Mouse (Mus musculus) G1E (cell line): ENCODE results near the gene Gm10837. TPM values are rescaled to one million over a fixed set of nuclear protein-coding genes. Genes with fewer than 3 reads are reported as not detected.

Experiments used
- ATAC-seq: 2 replicates; pipeline ENCODE4 v1.8.0; 2016; ENCODE audit warnings: mild to moderate bottlenecking; ENCODE audit not compliant: insufficient number of reproducible peaks, poor library complexity, low FRiP score, severe bottlenecking; ENCODE audit errors: extremely low read depth
- DNase-seq: peaks from one replicate; pipeline ENCODE4 v3.0.0; 2012; ENCODE audit warnings: low spot score
- H3K27me3 ChIP-seq: 2 replicates; pipeline ENCODE4 v1.6.1; 2012; ENCODE audit warnings: mild to moderate bottlenecking, low read length, inconsistent platforms; ENCODE audit not compliant: insufficient read depth
- H3K36me3 ChIP-seq: replicated peaks from 2 replicates; pipeline ENCODE3; 2012; ENCODE audit warnings: mild to moderate bottlenecking, inconsistent platforms
- H3K4me1 ChIP-seq: 2 replicates; pipeline ENCODE4 v1.6.1; 2012; ENCODE audit warnings: low read depth, low read length, inconsistent platforms, mixed read lengths; ENCODE audit not compliant: insufficient read depth
- H3K4me3 ChIP-seq: 2 replicates; pipeline ENCODE4 v1.5.1; 2012; ENCODE audit warnings: low read depth, mild to moderate bottlenecking, inconsistent platforms, low read length, moderate library complexity, mixed read lengths
- H3K9me3 ChIP-seq: replicated peaks from 2 replicates; pipeline ENCODE4 v1.6.1; 2012; ENCODE audit warnings: inconsistent platforms
- CTCF ChIP-seq: IDR thresholded peaks from 2 replicates; pipeline ENCODE4 v1.5.1; 2012; ENCODE audit warnings: low read depth, low read length, inconsistent platforms, mixed read lengths
- GATA1 ChIP-seq: IDR thresholded peaks from 2 replicates; pipeline ENCODE4 v1.6.1; 2012; ENCODE audit warnings: borderline replicate concordance, low read length, inconsistent platforms, mixed read lengths
- GATA2 ChIP-seq: IDR thresholded peaks from 2 replicates; pipeline ENCODE4 v1.6.1; 2012; ENCODE audit warnings: low read depth, low read length, inconsistent platforms, borderline replicate concordance
- POLR2AphosphoS5 ChIP-seq: IDR thresholded peaks from 2 replicates; pipeline ENCODE4 v1.6.1; 2012; ENCODE audit warnings: low read depth, low read length, inconsistent platforms; ENCODE audit not compliant: insufficient replicate concordance
- TAL1 ChIP-seq: conservative IDR thresholded peaks from 2 replicates; pipeline ENCODE4 v1.6.1; 2012; ENCODE audit warnings: low read depth, low read length, inconsistent platforms, mixed read lengths
- polyA plus RNA-seq: library from polyadenylated mRNA; stranded (reverse); fragments of >175 nt; gene quantifications from 2 replicates; pipeline ENCODE4 v1.2.3, GENCODE M21; 2012
- total RNA-seq, 2 experiments: library from RNA; stranded (forward) in 1 of 2; stranded (reverse) in 1 of 2; fragments of 200-1000 nt in 1 of 2; fragments of >200 nt in 1 of 2; fragmentation: Nextera tagmentation in 1 of 2; gene quantifications; 2 replicates each; pipeline ENCODE4 v1.2.3; 2014 to 2017

Gene Gm10837
- total and polyA plus RNA-seq, 3 experiments = 0.11 TPM; not detected in 2

DNA sequence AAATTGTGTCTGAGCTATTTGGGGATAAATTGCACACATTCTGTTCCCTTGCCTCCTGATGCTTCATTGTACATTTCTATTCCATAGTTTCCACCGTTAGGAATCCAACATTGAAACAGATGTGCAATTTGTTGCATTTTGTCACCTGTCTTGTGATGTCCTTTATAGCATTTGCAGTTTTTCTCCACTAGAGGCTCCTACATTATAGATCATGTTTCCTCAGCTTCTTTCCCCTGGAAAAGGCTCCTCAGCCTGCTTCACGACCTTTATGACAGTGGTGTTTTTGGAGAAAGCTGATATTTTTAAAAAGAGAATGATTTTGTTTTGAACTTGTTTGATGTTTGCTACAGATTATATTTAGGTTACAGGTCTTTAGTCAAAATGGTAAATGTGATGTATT, 18.7 kb downstream of the Gm10837 start:
- peaks cover 12% of the 10 kb centered on the region; the same call in 1 of the 2 replicates for H3K27me3 ChIP-seq
- ATAC-seq = no peak
- no peak for TF ChIP-seq POLR2AphosphoS5
- TF ChIP-seq CTCF = no peak
- no peak for TF ChIP-seq GATA2
- no peak for TF ChIP-seq GATA1

DNA sequence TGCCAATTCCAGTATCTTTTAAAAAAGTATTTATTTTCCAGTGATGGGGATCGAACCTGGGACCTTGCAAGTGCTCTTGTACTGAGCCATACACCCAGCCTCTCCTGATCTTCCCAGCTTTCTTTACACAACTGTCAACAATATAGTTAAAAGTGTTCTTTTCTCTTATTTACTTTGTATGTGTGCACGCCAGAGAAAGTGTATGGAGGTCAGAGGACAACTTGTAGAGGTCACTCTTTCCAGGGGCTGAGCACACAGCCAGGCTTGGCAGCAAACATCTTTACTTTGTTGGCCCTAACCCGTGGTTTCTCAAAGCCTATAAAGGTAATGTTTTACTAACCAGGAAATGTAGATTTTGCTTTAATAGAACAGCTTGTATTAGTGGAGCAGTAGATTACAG, 21.1 kb downstream of the Gm10837 start:
- Histone ChIP-seq H3K9me3 (no peaks in the 10 kb centered on the region), H3K36me3 (no peaks in the 10 kb centered on the region), H3K27me3 (peaks cover 12% of the 10 kb centered on the region; the same call in 1 of the 2 replicates), H3K4me1 (no peaks in the 10 kb centered on the region), H3K4me3 (no peak overlapping the region)
- TF ChIP-seq TAL1 (no peak), CTCF (no peak), GATA2 (no peak), GATA1 (no peak), POLR2AphosphoS5 (no peak)
- no peak for ATAC-seq
- no peak for DNase-seq

More for the DNA sequence above, 18.7 kb downstream of the Gm10837 start:
- no peak for DNase-seq
- no peak overlapping the region for H3K4me3 ChIP-seq
- no peaks in the 10 kb centered on the region for H3K9me3 ChIP-seq
- H3K36me3 ChIP-seq = no peaks in the 10 kb centered on the region
- no peaks in the 10 kb centered on the region for H3K4me1 ChIP-seq

DNA sequence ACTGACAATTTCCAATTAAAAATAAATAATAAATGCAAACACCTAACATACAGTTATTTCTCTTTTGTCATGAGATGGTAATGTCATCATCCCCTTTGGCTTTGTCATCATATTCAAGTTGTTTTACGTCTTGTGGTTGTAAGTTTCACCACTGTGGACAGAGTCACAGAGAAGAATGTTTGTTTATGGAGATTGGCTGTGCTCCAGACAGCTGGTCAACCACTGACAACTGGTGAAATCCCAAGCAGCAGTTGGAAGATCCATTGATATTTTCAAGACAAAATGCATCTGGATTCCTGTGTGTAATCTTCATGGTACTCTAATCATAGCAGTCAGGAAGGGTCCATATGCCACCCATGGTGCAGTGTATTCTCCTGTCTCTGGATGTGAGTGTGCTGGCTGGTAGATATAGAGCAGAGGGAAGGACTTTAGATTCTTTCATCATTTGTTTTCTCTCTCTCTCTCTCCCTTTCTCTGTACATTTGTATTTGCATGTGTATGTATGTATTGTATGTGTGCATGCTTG, 23.2 kb downstream of the Gm10837 start:
- Histone ChIP-seq H3K36me3 (no peaks in the 10 kb centered on the region), H3K27me3 (peaks cover 12% of the 10 kb centered on the region; the same call in 1 of the 2 replicates), H3K9me3 (no peaks in the 10 kb centered on the region), H3K4me1 (no peaks in the 10 kb centered on the region), H3K4me3 (no peak overlapping the region)
- DNase-seq = no peak
- TF ChIP-seq GATA2 (no peak), TAL1 (no peak), POLR2AphosphoS5 (no peak), CTCF (no peak), GATA1 (no peak)
- no peak for ATAC-seq

DNA sequence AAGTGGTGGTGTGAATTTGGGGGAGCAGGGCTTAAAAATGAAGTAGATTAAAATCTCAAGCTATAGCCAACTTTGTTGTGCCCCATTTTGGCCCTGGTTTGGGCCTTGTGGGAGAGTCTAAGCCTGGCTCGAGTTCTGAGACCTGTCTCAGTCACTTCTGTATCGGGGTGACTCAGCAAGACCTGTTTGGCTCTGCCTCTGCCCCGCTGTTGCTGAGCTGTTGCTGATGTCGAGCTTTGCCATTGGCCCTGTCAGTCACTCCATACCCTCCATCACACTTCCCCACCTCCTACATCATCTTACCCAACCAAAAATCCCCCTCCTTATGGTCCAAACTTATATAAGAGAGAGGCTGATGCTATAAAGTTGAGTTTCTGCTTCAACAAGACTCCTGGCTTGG, 38.1 kb downstream of the Gm10837 start:
- TF ChIP-seq GATA2 (no peak), CTCF (no peak), TAL1 (no peak), POLR2AphosphoS5 (no peak), GATA1 (no peak)
- DNase-seq (no peak), ATAC-seq (no peak)

DNA sequence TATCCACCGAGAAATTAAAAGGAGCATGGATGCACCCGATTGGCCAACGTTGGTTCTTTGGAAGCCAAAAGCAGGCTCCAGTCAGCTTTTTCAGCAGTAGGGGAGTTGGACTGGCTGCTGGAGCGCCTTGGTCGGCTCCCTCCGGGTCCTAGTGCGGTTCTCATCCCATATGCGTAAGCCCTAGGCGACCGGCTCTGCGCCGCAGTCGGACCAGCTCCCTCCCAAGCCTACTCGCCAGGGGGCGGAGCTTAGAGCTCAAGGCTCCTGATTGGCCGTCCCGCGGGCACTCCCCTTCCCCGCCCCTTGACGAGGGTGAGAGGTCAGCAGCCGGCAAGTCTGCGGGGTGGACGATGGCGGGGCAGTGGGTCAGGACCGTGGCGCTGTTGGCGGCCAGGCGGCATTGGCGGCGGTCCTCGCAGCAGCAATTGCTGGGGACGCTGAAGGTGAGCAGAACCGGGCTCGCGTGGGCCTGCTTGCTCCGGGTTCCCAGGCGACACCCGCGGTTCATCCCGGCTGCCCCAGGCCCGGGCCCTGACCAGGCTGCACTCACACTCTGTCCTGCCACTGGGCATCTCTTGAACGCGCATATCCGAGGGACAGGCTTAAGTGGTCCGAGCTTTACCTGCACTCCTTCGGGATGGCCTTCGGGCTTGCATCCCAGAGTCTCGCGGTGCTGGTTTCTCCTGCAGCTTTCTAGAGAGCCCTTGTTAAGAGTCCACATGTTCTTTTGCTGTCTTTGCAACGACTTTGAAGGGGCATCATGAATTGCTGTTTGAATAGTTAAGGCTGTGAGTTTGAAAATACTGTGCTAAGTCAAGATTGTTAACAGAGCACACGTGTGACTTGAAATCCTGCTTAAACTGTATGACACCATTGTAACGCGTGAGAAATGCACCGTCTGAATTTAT, 43.9 kb downstream of the Gm10837 start, which contains the start of gene Pcca:
Gene Pcca, plus strand, starts transcription at position 308 of the 908 bp plus-strand sequence.
- peaks cover 8% of the 10 kb centered on the region for H3K36me3 ChIP-seq
- H3K4me3 ChIP-seq = peak within 1 kb of the TSS; percentile 83
- TF ChIP-seq GATA2 (no peak), GATA1 (no peak), POLR2AphosphoS5 (no peak), TAL1 (no peak), CTCF (no peak)
- peaks cover 23% of the 10 kb centered on the region for H3K4me1 ChIP-seq
- DNase-seq (peak; percentile 97), ATAC-seq (peak; percentile 98)
- no peaks in the 10 kb centered on the region for H3K27me3 ChIP-seq
- H3K9me3 ChIP-seq = no peaks in the 10 kb centered on the region

More for the DNA sequence above, 38.1 kb downstream of the Gm10837 start:
- H3K4me1 ChIP-seq = peaks cover 5% of the 10 kb centered on the region
- no peaks in the 10 kb centered on the region for H3K9me3 ChIP-seq
- H3K4me3 ChIP-seq = no peak overlapping the region
- H3K27me3 ChIP-seq = no peaks in the 10 kb centered on the region
- H3K36me3 ChIP-seq = no peaks in the 10 kb centered on the region

DNA sequence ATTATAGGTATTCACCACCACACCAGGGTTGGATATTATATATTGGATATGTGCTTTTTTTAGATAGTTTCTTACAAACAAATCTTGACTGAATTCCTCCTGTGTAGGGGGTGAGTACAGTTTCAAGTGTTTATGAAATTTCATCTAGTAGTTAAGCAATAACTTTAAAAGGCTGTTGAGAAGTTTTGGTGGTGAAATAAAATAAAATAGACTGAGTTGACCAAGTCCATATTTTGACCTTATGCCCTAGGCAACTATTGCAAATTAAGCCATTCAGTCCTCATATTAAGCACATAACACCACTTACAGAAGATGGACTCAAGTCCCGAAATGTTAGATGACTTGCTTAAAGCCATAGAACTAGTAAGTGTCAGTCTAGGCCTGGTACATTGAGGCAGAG, 45.6 kb downstream of the Gm10837 start:
- Histone ChIP-seq H3K4me1 (peaks cover 23% of the 10 kb centered on the region), H3K9me3 (no peaks in the 10 kb centered on the region), H3K27me3 (no peaks in the 10 kb centered on the region), H3K4me3 (no peak overlapping the region), H3K36me3 (peaks cover 11% of the 10 kb centered on the region)
- ATAC-seq (no peak), DNase-seq (no peak)
- TF ChIP-seq CTCF = no peak
- TF ChIP-seq GATA2 = no peak
- no peak for TF ChIP-seq POLR2AphosphoS5
- no peak for TF ChIP-seq TAL1

Other genes starting within 250 kb of the Gm10837 start
- gene Gm5089, start 39.5 kb upstream of the Gm10837 start, total RNA-seq (2014; fragmentation: Nextera tagmentation) = not detected in 2 replicates
- gene Gm5089, start 39.5 kb upstream of the Gm10837 start, total RNA-seq (2017) = 0.05 TPM in 1 of 2 replicates, not detected in the other
- gene Gm5089, start 39.5 kb upstream of the Gm10837 start, polyA plus RNA-seq = not detected in 2 replicates
- not detected in 2 replicates for gene Zic5, start 24.9 kb upstream of the Gm10837 start, total RNA-seq (2014; fragmentation: Nextera tagmentation)
- gene Zic5, start 24.9 kb upstream of the Gm10837 start, total RNA-seq (2017) = 0.05 TPM in 1 of 2 replicates, not detected in the other
- not detected in 2 replicates for gene Zic5, start 24.9 kb upstream of the Gm10837 start, polyA plus RNA-seq
- gene Zic2, start 15.2 kb upstream of the Gm10837 start, total RNA-seq (2014; fragmentation: Nextera tagmentation) = not detected in 2 replicates
- gene Zic2, start 15.2 kb upstream of the Gm10837 start, total RNA-seq (2017) = 0.16 TPM in 1 of 2 replicates, not detected in the other
- gene Zic2, start 15.2 kb upstream of the Gm10837 start, polyA plus RNA-seq = not detected in 2 replicates
- gene Pcca, start 43.7 kb downstream of the Gm10837 start, total RNA-seq (2014; fragmentation: Nextera tagmentation) = 67.0 and 79.4 TPM in 2 replicates
- 42.7 and 65.8 TPM in 2 replicates for gene Pcca, start 43.7 kb downstream of the Gm10837 start, total RNA-seq (2017)
- gene Pcca, start 43.7 kb downstream of the Gm10837 start, polyA plus RNA-seq = 15.3 and 17.4 TPM in 2 replicates